Mouse (Mus musculus) liver, adult 2 months (tissue): Measurements from ENCODE around the gene Nebl. TPM values are rescaled to one million over a fixed set of nuclear protein-coding genes. Genes with fewer than 3 reads are reported as not detected.

ENCODE experiments used
- DNase-seq: peaks from one replicate; pipeline ENCODE4 v3.0.0-alpha.2; 2011; ENCODE audit warnings: low read depth, low spot score; ENCODE audit errors: extremely low read depth
- H3K27ac ChIP-seq: fragments of 200-500 bp; replicated peaks from 2 replicates; pipeline ENCODE4 v1.5.1; 2012; ENCODE audit warnings: low read depth, mild to moderate bottlenecking, control low read depth, inconsistent platforms, low read length; ENCODE audit not compliant: insufficient read depth
- H3K27me3 ChIP-seq: fragments of 200-500 bp; 2 replicates; pipeline ENCODE4 v1.6.1; 2012; ENCODE audit warnings: mild to moderate bottlenecking, moderate library complexity, low read length, inconsistent platforms; ENCODE audit not compliant: control insufficient read depth, insufficient read depth
- H3K36me3 ChIP-seq: fragments of 200-500 bp; 2 replicates; pipeline ENCODE4 v1.6.1; 2012; ENCODE audit warnings: low read length, inconsistent platforms; ENCODE audit not compliant: control insufficient read depth, insufficient read depth
- H3K4me1 ChIP-seq: fragments of 200-500 bp; 2 replicates; pipeline ENCODE4 v1.6.1; 2011; ENCODE audit warnings: low read length; ENCODE audit not compliant: control insufficient read depth, insufficient read depth
- H3K4me3 ChIP-seq: fragments of 200-500 bp; 2 replicates; pipeline ENCODE4 v1.5.1; 2011; ENCODE audit warnings: low read depth, mild to moderate bottlenecking, control low read depth, low read length, moderate library complexity; ENCODE audit not compliant: insufficient read depth
- H3K79me2 ChIP-seq: fragments of 200-500 bp; 2 replicates; pipeline ENCODE4 v1.6.1; 2012; ENCODE audit warnings: inconsistent platforms, mild to moderate bottlenecking, low read length, moderate library complexity; ENCODE audit not compliant: control insufficient read depth, insufficient read depth
- H3K9ac ChIP-seq: fragments of 200-500 bp; 2 replicates; pipeline ENCODE4 v1.6.1; 2012; ENCODE audit warnings: low read depth, mild to moderate bottlenecking, control low read depth, inconsistent platforms, low read length
- CTCF ChIP-seq: fragments of 200-500 bp; IDR thresholded peaks from 2 replicates; pipeline ENCODE4 v1.5.1; 2011; ENCODE audit warnings: low read depth, low read length, control low read depth
- POLR2A ChIP-seq: fragments of 200-500 bp; IDR thresholded peaks from 2 replicates; pipeline ENCODE4 v1.6.1; 2011; ENCODE audit warnings: low read length, control low read depth; ENCODE audit not compliant: insufficient read depth; ENCODE audit errors: extremely low read depth
- WGBS: fragments of 180-500 bp; shearing (Covaris S2); methylation state at CpG from one replicate; pipeline ENCODE4 v1.1.7; 2018; 5-methylcytosine and 5-hydroxymethylcytosine counted together
- polyA plus RNA-seq: library from polyadenylated mRNA; depleted of rRNA; stranded (reverse); fragments of >200 nt; gene quantifications from 2 replicates; pipeline ENCODE4 v1.2.3, GENCODE M21; 2012
- total RNA-seq: library from RNA; depleted of rRNA; stranded (reverse); fragments of >200 nt; gene quantifications from 2 replicates; pipeline ENCODE4 v1.2.3, GENCODE M21; 2014

Nebl gene
- total and polyA plus RNA-seq, 2 experiments, result 0.02 to 0.28 TPM

GRCm38 (mm10) chr2:17414324-17414723 lies 316.9 kb downstream of the Nebl start:
- Histone ChIP-seq H3K27ac (no peak overlapping the region), H3K4me1 (no peaks in the 10 kb centered on the region), H3K9ac (no peak overlapping the region), H3K4me3 (no peak overlapping the region), H3K79me2 (no peaks in the 10 kb centered on the region), H3K36me3 (no peaks in the 10 kb centered on the region), H3K27me3 (no peaks in the 10 kb centered on the region)
- TF ChIP-seq POLR2A, result no peak
- TF ChIP-seq CTCF, result no peak
- whole genome bisulfite sequencing, result 60% methylated on average over 2 of the region's 2 CpGs
- DNase-seq, result peak; percentile 10

- Histone ChIP-seq H3K4me3 (no peak overlapping the region), H3K36me3 (no peaks in the 10 kb centered on the region), H3K79me2 (no peaks in the 10 kb centered on the region), H3K4me1 (no peaks in the 10 kb centered on the region), H3K27ac (no peak overlapping the region), H3K9ac (no peak overlapping the region), H3K27me3 (no peaks in the 10 kb centered on the region)
- TF ChIP-seq CTCF, result no peak
- no peak for TF ChIP-seq POLR2A
- WGBS, result 68% methylated on average over 8 of the region's 8 CpGs
- no peak for DNase-seq
Observed at GRCm38 (mm10) chr2:17413496-17414268, 317.6 kb downstream of the Nebl start.

GRCm38 (mm10) chr2:17409276-17409675 lies 322.0 kb downstream of the Nebl start:
- no peak for DNase-seq
- Histone ChIP-seq H3K27ac (no peak overlapping the region), H3K4me3 (no peak overlapping the region), H3K27me3 (no peaks in the 10 kb centered on the region), H3K79me2 (no peaks in the 10 kb centered on the region), H3K36me3 (no peaks in the 10 kb centered on the region), H3K9ac (no peak overlapping the region), H3K4me1 (no peaks in the 10 kb centered on the region)
- WGBS, result 81% methylated on average over 5 of the region's 5 CpGs
- TF ChIP-seq POLR2A (no peak), CTCF (no peak)

- 58% methylated on average over 4 of the region's 4 CpGs for WGBS
- H3K36me3 ChIP-seq, result no peaks in the 10 kb centered on the region
- TF ChIP-seq CTCF (no peak), POLR2A (no peak)
- H3K4me1 ChIP-seq, result no peaks in the 10 kb centered on the region
- H3K27me3 ChIP-seq, result no peaks in the 10 kb centered on the region
- H3K27ac ChIP-seq, result no peak overlapping the region
- H3K4me3 ChIP-seq, result no peak overlapping the region
- DNase-seq, result peak; percentile 23
- no peaks in the 10 kb centered on the region for H3K79me2 ChIP-seq
- H3K9ac ChIP-seq, result no peak overlapping the region
Observed at GRCm38 (mm10) chr2:17405899-17406531, 325.2 kb downstream of the Nebl start.

- Histone ChIP-seq H3K4me1 (no peaks in the 10 kb centered on the region), H3K4me3 (no peak overlapping the region), H3K27me3 (no peaks in the 10 kb centered on the region), H3K9ac (no peak overlapping the region), H3K79me2 (no peaks in the 10 kb centered on the region), H3K36me3 (no peaks in the 10 kb centered on the region), H3K27ac (no peak overlapping the region)
- no peak for DNase-seq
- 74% methylated on average over 4 of the region's 4 CpGs for WGBS
- TF ChIP-seq CTCF (no peak), POLR2A (no peak)
Observed at GRCm38 (mm10) chr2:17402511-17402910, 328.8 kb downstream of the Nebl start.

- H3K4me3 ChIP-seq, result no peak overlapping the region
- no peak for TF ChIP-seq POLR2A
- WGBS, result 82% methylated on average over 5 of the region's 5 CpGs
Observed at GRCm38 (mm10) chr2:17396235-17396634, 335.0 kb downstream of the Nebl start.

More at GRCm38 (mm10) chr2:17396235-17396634, 335.0 kb downstream of the Nebl start:
- no peaks in the 10 kb centered on the region for H3K4me1 ChIP-seq
- H3K79me2 ChIP-seq, result no peaks in the 10 kb centered on the region
- no peak overlapping the region for H3K9ac ChIP-seq
- no peaks in the 10 kb centered on the region for H3K36me3 ChIP-seq
- no peaks in the 10 kb centered on the region for H3K27me3 ChIP-seq
- no peak overlapping the region for H3K27ac ChIP-seq
- DNase-seq, result no peak
